Mouse (Mus musculus) lung, adult 2 months (tissue): ENCODE data around the gene Zfp710.

Experiments used
- CTCF ChIP-seq: fragments of 200-500 bp; IDR thresholded peaks from 2 replicates; pipeline ENCODE4 v1.5.1; 2011; ENCODE audit warnings: mild to moderate bottlenecking, low read length, control low read depth; ENCODE audit not compliant: insufficient read depth
- POLR2A ChIP-seq: fragments of 200-500 bp; IDR thresholded peaks from 2 replicates; pipeline ENCODE4 v1.6.1; 2011; ENCODE audit warnings: low read depth, mild to moderate bottlenecking, control low read depth, low read length, borderline replicate concordance; ENCODE audit errors: extremely low read depth

DNA sequence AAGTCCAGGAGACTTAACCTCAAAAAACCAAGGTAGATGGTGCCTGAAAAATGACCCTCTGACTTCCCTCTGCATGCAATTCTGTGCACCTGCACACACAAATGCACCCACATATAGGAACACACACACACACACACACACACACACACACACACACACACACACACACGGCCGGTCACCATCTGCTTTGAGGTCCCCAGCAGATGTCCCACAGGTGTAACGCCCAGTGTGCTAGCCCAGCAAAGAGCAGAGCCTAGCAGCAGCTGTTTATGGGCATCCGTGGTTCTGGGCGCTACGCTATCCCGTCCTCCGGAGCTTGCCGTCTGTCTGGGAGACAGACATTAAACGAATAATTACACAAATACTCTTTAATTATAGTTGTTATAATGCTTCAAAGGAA lies 6.9 kb downstream of the Zfp710 start:
- TF ChIP-seq CTCF (no peak), POLR2A (no peak)
